Mouse (Mus musculus): ENCODE measurements around the gene Smoc2. TPM values are rescaled to one million over a fixed set of nuclear protein-coding genes. Genes with fewer than 3 reads are reported as not detected.

Gene Smoc2
- polyA plus RNA-seq, 1 experiment from 2014 or later = 79.9 TPM

- no peaks in the 10 kb centered on the region for H3K4me1 ChIP-seq (ENCODE audit: control insufficient read depth, insufficient read depth, low read length)
- no peak overlapping the region for H3K4me2 ChIP-seq (replicated peaks; ENCODE audit: low read depth, low read length)
- H3K27me3 ChIP-seq (ENCODE audit: control insufficient read depth, insufficient read depth, low read length) = no peaks in the 10 kb centered on the region
- H3K9me3 ChIP-seq (ENCODE audit: control insufficient read depth, low read length) = no peaks in the 10 kb centered on the region
- no peak overlapping the region for H3K9ac ChIP-seq (ENCODE audit: low read depth, low read length)
- WGBS = 75% methylated on average over 5 of the region's 5 CpGs
- no peak overlapping the region for H3K27ac ChIP-seq (ENCODE audit: low read depth, low read length)
- H3K36me3 ChIP-seq (ENCODE audit: control insufficient read depth, insufficient read depth, low read length) = no peaks in the 10 kb centered on the region
- H3K4me3 ChIP-seq (ENCODE audit: low read length) = no peak overlapping the region
- ATAC-seq (ENCODE audit: low FRiP score, low TSS enrichment) = no peak
These were observed 168.0 kb downstream of the Smoc2 start for GRCm38 (mm10) chr17:14447275-14447674.

Other genes starting within 250 kb of the Smoc2 start
- gene Gm7358, start 220.0 kb upstream of the Smoc2 start, polyA plus RNA-seq (2014; fragmentation: Nextera tagmentation; extraction: Ambion mirVana) = not detected in 2 replicates
- gene Dact2, start 75.2 kb upstream of the Smoc2 start, polyA plus RNA-seq (2014; fragmentation: Nextera tagmentation; extraction: Ambion mirVana) = 16.4 and 21.0 TPM in 2 replicates

Measured in kidney, embryonic 14.5 days (tissue).